Mouse (Mus musculus): ENCODE results near the gene Polq. TPM values are rescaled to one million over a fixed set of nuclear protein-coding genes. Genes with fewer than 3 reads are reported as not detected.

The Polq gene
- polyA plus RNA-seq, 1 experiment, result 0.85 TPM

DNA sequence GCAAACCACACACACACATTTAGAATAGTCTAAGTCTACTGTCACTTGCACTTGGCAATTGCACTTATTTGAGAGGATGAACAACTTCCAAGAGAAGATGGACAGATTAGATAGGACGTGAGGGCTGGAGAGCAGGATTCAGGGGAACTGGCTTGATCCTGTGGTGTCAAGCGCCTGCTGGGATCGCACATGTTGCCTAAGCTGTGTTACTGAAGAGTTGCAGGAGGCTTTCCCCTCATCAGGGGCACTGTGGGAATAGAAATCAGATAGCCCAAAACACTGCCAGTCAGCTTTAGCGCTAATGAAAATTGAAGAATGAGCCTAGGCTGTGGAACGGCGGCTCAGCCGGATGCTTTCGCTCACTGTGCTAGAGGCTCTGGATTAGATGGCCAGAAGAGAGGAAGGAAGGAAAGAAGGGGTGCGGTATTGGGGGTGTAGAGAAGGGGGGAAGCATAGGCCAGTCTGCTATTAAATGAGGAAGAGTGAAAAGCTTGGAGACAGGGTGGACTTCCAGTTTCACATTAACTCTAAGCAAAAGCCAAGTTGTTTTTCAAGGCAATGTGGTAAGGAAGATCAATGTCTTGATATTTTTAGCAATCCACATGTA is 12.1 kb upstream of the Polq start:
- TF ChIP-seq FLI1 (IDR thresholded peaks at IDR 0.05; ENCODE audit: low read length), result no peak
- no peak for TF ChIP-seq GATA1 (IDR thresholded peaks at IDR 0.05; ENCODE audit: borderline replicate concordance, low read length)
- Histone ChIP-seq H3K36me3 (replicated peaks; ENCODE audit: low read length) (no peaks in the 10 kb centered on the region), H3K27me3 (replicated peaks) (no peaks in the 10 kb centered on the region), H3K9me3 (no peaks in the 10 kb centered on the region), H3K4me3 (replicated peaks) (peak overlapping the region; percentile 74), H3K4me1 (peaks cover 27% of the 10 kb centered on the region)

DNA sequence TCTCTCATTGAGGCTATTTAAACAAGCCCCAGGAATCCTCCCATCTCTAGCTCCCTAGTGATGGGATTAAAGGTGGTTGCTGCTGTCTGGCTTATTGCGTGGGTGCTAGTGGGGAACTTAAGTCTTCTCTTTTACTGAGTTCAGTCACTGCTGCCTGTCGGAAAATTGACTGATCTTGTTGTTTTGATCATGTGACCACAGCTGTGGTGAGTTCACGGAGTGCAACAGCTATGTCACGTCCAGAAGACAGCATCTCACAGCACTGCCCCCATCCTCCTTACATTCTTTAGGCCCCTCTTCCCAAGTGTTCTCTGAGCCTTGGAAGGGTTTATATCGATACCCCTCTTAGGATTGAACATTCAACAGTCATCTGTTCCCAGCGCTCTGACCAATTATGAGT is 2.3 kb upstream of the Polq start:
- peaks cover 48% of the 10 kb centered on the region for H3K4me1 ChIP-seq
- H3K9me3 ChIP-seq, result no peaks in the 10 kb centered on the region
- H3K4me3 ChIP-seq (replicated peaks), result no peak overlapping the region
- TF ChIP-seq FLI1 (IDR thresholded peaks at IDR 0.05; ENCODE audit: low read length) (no peak), GATA1 (IDR thresholded peaks at IDR 0.05; ENCODE audit: borderline replicate concordance, low read length) (no peak)
- peaks cover 7% of the 10 kb centered on the region for H3K36me3 ChIP-seq (replicated peaks; ENCODE audit: low read length)
- no peaks in the 10 kb centered on the region for H3K27me3 ChIP-seq (replicated peaks)

DNA sequence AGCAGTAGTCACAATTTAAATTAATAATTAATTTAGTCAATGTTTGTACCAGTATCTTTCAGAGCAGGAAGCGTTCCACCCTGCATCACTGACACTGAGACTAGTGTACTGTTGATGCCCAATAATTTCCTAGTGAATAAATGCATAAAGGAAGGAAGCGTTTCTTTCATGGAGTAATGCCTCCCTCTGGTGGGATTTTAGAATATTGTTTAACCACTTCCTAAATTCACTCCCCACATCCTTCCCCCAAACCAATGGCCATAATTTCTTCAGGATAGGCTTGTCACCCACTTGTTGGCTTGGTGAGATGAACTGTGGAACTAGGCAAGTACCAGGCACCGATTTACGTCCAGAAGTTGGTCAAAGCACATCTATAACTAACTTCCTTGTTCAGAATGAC is 1.2 kb upstream of the Polq start:
- Histone ChIP-seq H3K9me3 (no peaks in the 10 kb centered on the region), H3K27me3 (replicated peaks) (no peaks in the 10 kb centered on the region), H3K36me3 (replicated peaks; ENCODE audit: low read length) (peaks cover 15% of the 10 kb centered on the region), H3K4me1 (peaks cover 50% of the 10 kb centered on the region), H3K4me3 (replicated peaks) (peak overlapping the region; percentile 93)
- TF ChIP-seq GATA1 (IDR thresholded peaks at IDR 0.05; ENCODE audit: borderline replicate concordance, low read length), result no peak
- no peak for TF ChIP-seq FLI1 (IDR thresholded peaks at IDR 0.05; ENCODE audit: low read length)

DNA sequence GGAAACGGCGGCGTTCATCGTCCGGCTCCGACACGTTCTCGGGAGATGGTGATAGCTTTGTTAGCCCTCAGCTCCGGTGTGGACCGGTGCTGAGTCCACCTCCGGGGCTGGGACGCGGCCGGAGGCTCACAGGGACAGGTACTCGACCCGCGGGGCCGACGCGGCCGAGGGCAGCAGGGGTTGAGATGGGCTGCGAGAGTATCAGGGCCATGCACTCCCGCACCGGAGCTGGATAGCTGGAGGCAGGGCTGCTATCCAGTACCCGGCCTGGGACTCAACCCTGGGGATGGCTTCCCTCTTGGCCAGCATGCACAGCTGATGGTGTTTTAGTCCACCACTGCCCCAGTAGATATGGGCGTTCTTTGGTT is 320 bp downstream of the Polq start:
- Histone ChIP-seq H3K9me3 (no peaks in the 10 kb centered on the region), H3K4me3 (replicated peaks) (peak overlapping the region; percentile 93), H3K27me3 (replicated peaks) (no peaks in the 10 kb centered on the region), H3K4me1 (peaks cover 42% of the 10 kb centered on the region), H3K36me3 (replicated peaks; ENCODE audit: low read length) (peaks cover 22% of the 10 kb centered on the region)
- TF ChIP-seq GATA1 (IDR thresholded peaks at IDR 0.05; ENCODE audit: borderline replicate concordance, low read length), result no peak
- no peak; the same call in 1 of the 2 replicates for TF ChIP-seq FLI1 (IDR thresholded peaks at IDR 0.05; ENCODE audit: low read length)

DNA sequence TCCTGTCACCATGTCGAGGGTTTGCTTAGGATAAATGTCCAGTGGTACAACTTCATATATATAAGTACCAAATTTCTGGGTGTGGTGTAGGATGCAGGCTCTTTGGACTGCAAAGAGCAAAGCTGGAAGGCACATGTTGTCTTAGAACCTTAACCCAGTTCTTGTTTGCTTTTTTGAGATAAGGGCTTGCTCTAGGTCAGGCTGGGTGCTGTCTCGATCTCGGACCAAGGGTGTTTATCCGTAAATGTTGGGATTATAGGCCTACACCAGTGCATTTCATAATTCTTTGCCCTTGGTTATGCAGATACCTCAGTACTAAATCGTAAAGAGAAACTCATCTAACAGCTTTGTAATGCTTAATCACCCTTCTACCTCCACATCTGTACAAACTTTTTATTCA is 750 bp downstream of the Polq start:
- Histone ChIP-seq H3K4me1 (peaks cover 38% of the 10 kb centered on the region), H3K36me3 (replicated peaks; ENCODE audit: low read length) (peaks cover 25% of the 10 kb centered on the region), H3K27me3 (replicated peaks) (no peaks in the 10 kb centered on the region), H3K9me3 (no peaks in the 10 kb centered on the region), H3K4me3 (replicated peaks) (peak overlapping the region; percentile 93)
- no peak for TF ChIP-seq FLI1 (IDR thresholded peaks at IDR 0.05; ENCODE audit: low read length)
- no peak for TF ChIP-seq GATA1 (IDR thresholded peaks at IDR 0.05; ENCODE audit: borderline replicate concordance, low read length)

DNA sequence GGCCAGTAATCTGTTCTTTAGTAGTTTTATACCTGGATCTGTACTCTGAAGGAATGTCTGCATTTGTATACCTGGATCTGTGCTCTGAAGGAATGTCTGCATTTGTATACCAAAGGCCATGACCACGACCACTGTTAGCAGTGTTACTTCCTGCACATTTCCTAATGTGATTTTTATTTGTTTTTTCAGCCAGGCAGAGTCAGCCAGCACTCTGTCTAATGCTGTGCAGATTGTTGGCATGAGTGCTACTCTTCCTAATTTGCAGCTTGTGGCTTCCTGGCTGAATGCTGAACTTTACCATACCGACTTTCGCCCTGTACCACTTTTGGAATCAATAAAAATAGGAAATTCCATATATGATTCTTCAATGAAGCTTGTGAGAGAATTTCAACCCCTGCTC is 16.0 kb downstream of the Polq start:
- no peak for TF ChIP-seq GATA1 (IDR thresholded peaks at IDR 0.05; ENCODE audit: borderline replicate concordance, low read length)
- TF ChIP-seq FLI1 (IDR thresholded peaks at IDR 0.05; ENCODE audit: low read length), result no peak
- Histone ChIP-seq H3K4me1 (no peaks in the 10 kb centered on the region; the same call in 1 of the 2 replicates), H3K4me3 (replicated peaks) (no peak overlapping the region), H3K27me3 (replicated peaks) (no peaks in the 10 kb centered on the region), H3K9me3 (no peaks in the 10 kb centered on the region), H3K36me3 (replicated peaks; ENCODE audit: low read length) (peaks cover 38% of the 10 kb centered on the region)

DNA sequence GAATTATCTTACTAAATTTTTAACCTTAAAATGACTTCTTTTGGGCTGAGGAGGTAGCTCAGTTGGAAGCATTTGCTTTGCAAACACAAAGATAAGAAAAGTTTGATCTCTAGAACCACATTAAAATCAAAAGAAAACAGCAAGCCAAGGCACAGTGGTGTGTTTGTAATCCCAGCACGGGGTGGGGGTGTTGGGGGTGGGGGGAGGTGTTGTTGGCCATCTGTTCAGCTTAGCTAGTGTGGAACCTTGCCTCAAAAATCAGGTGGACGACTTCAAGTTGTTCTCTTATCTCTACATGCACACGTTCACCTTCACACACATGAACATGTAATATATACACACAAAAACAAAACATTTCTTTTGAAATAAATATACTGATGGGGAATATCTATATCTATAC is 20.4 kb downstream of the Polq start:
- Histone ChIP-seq H3K9me3 (no peaks in the 10 kb centered on the region), H3K4me3 (replicated peaks) (no peak overlapping the region), H3K36me3 (replicated peaks; ENCODE audit: low read length) (peaks cover 68% of the 10 kb centered on the region), H3K4me1 (no peaks in the 10 kb centered on the region; the same call in 1 of the 2 replicates), H3K27me3 (replicated peaks) (no peaks in the 10 kb centered on the region)
- TF ChIP-seq GATA1 (IDR thresholded peaks at IDR 0.05; ENCODE audit: borderline replicate concordance, low read length) (no peak), FLI1 (IDR thresholded peaks at IDR 0.05; ENCODE audit: low read length) (no peak)

DNA sequence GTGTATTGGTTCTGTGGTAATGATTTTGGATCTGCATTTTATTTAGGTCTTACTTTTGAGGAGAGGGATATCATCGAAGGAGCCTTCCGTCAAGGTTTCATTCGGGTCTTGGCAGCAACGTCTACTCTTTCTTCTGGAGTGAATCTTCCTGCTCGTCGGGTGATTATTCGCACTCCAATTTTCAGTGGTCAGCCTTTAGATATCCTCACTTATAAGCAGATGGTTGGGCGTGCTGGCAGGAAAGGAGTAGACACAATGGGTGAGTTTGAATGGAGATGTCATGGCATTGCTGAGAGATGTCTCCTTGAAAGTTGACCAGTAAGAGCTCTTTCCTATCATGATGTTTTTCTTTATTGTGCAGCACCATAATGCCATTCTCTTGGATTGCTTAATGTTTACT is 23.2 kb downstream of the Polq start:
- TF ChIP-seq FLI1 (IDR thresholded peaks at IDR 0.05; ENCODE audit: low read length), result no peak
- no peak for TF ChIP-seq GATA1 (IDR thresholded peaks at IDR 0.05; ENCODE audit: borderline replicate concordance, low read length)
- Histone ChIP-seq H3K4me3 (replicated peaks) (no peak overlapping the region), H3K4me1 (no peaks in the 10 kb centered on the region), H3K27me3 (replicated peaks) (no peaks in the 10 kb centered on the region), H3K9me3 (no peaks in the 10 kb centered on the region), H3K36me3 (replicated peaks; ENCODE audit: low read length) (peaks cover 57% of the 10 kb centered on the region)

DNA sequence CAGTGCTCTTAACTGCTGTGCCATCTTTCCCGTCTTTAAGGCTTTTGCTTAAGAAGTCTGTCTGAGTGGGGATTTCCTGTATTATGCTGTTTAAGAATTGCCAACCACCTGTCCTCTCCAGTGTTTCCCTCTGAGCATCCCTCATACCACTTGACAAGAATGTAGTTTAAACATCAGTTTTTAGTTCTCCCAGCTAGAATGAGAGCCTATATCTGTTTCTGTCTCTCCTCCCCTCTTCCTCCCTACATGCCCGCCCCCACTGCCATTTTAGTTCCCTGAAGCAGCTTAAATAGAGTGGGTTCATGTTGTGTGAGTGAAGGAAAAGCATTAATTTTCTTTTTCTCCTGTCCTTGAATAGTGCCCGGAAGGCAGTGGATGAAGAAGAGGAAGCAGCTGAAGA is 48.0 kb downstream of the Polq start:
- H3K4me3 ChIP-seq (replicated peaks), result no peak overlapping the region
- TF ChIP-seq GATA1 (IDR thresholded peaks at IDR 0.05; ENCODE audit: borderline replicate concordance, low read length), result no peak
- TF ChIP-seq FLI1 (IDR thresholded peaks at IDR 0.05; ENCODE audit: low read length), result no peak
- H3K27me3 ChIP-seq (replicated peaks), result no peaks in the 10 kb centered on the region
- H3K36me3 ChIP-seq (replicated peaks; ENCODE audit: low read length), result peaks cover 64% of the 10 kb centered on the region
- H3K9me3 ChIP-seq, result peaks cover 13% of the 10 kb centered on the region
- H3K4me1 ChIP-seq, result no peaks in the 10 kb centered on the region

DNA sequence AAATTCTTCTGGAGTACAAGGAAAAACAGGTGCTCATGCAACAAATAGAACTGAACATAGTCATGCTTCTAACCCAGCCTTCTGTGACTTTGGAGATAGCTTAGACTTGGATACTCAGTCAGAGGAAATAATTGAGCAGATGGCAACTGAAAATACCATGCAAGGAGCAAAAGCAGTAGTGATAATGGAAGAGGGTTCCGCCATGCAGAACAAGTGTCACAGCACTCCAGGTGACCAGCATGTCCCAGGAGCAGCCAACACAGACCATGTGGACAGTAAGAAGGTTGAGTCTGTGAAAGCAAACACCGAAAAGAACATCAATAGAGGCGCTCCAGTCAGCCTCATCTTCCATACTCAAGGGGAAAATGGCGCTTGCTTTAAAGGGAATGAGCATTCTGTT is 49.7 kb downstream of the Polq start:
- Histone ChIP-seq H3K9me3 (peaks cover 13% of the 10 kb centered on the region), H3K4me1 (no peaks in the 10 kb centered on the region), H3K27me3 (replicated peaks) (no peaks in the 10 kb centered on the region), H3K4me3 (replicated peaks) (no peak overlapping the region), H3K36me3 (replicated peaks; ENCODE audit: low read length) (peaks cover 76% of the 10 kb centered on the region)
- TF ChIP-seq GATA1 (IDR thresholded peaks at IDR 0.05; ENCODE audit: borderline replicate concordance, low read length) (no peak), FLI1 (IDR thresholded peaks at IDR 0.05; ENCODE audit: low read length) (no peak)

DNA sequence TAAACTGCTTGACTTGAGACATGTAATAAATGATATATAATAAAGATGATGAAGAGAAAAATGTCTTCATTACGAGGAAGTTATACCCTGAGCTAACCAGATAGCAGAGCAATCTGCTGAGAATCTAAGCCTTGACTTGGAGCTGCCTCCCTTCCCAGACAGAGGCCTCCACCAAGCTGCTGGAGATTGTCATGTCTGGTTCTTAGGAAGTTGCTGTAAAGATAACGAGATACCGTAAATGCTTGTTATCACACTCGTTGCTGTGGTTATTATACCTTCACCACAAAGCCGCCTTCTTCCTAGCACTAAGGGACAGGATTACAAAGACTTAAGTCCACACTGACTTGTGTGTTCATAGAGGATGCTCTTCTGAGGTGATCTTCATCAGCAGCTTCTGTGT is 60.8 kb downstream of the Polq start:
- Histone ChIP-seq H3K4me3 (replicated peaks) (no peak overlapping the region), H3K36me3 (replicated peaks; ENCODE audit: low read length) (peaks cover 60% of the 10 kb centered on the region), H3K27me3 (replicated peaks) (no peaks in the 10 kb centered on the region), H3K4me1 (peaks cover 6% of the 10 kb centered on the region), H3K9me3 (no peaks in the 10 kb centered on the region)
- TF ChIP-seq GATA1 (IDR thresholded peaks at IDR 0.05; ENCODE audit: borderline replicate concordance, low read length) (no peak), FLI1 (IDR thresholded peaks at IDR 0.05; ENCODE audit: low read length) (no peak)

Data from megakaryocyte, embryonic 14.5 days (primary cell).